Mouse (Mus musculus) left cerebral cortex, adult 2 months (tissue): ENCODE data around the gene Grm7. TPM values are rescaled to one million over a fixed set of nuclear protein-coding genes. Genes with fewer than 3 reads are reported as not detected.
A peak's percentile ranks its signal among the peaks of the same experiment; 100 is the strongest.

Experiments used
- DNase-seq, 2 experiments: peaks; one replicate each; pipeline ENCODE4 v3.0.0; 2021 to 2022; ENCODE audit warnings: low spot score in 2 of 2, mixed read lengths in 1 of 2; ENCODE audit errors: extremely low spot score in 1 of 2
- H3K27ac ChIP-seq: fragments of 200-600 bp; 2 replicates; pipeline ENCODE4 v1.8.1; 2022
- H3K4me3 ChIP-seq: fragments of 200-600 bp; 2 replicates; pipeline ENCODE4 v1.8.1; 2022
- CTCF ChIP-seq: fragments of 200-600 bp; IDR thresholded peaks from 2 replicates; pipeline ENCODE4 v1.8.1; 2022; ENCODE audit warnings: antibody characterized with exemption, mild to moderate bottlenecking, moderate library complexity
- intact Hi-C: fragments of 180-260 bp; cut with DNase I; formaldehyde crosslinking; loops from one replicate; pipeline ENCODE4 v1.15.1; 2025
- total RNA-seq, 2 experiments: library from RNA; stranded (reverse); gene quantifications; 2 replicates each; pipeline ENCODE4 v1.2.3; 2021

Grm7 gene
- total RNA-seq, 2 experiments from 2014 or later, result 83.2 to 84.2 TPM

GRCm38 (mm10) chr6:111510768-111511459, 865.5 kb downstream of the Grm7 start:
- DNase-seq, result no peak
- TF ChIP-seq CTCF, result no peak
- intact Hi-C loops, result no loop called here
- Histone ChIP-seq H3K4me3 (no peak overlapping the region), H3K27ac (no peak overlapping the region)

- DNase-seq, result no peak
These were observed 867.0 kb downstream of the Grm7 start for GRCm38 (mm10) chr6:111512359-111512758.

GRCm38 (mm10) chr6:111521229-111521628, 875.8 kb downstream of the Grm7 start:
- H3K4me3 ChIP-seq, result no peak overlapping the region
- intact Hi-C loops, result no loop called here
- no peak for DNase-seq
- H3K27ac ChIP-seq, result no peak overlapping the region
- no peak for TF ChIP-seq CTCF

More at GRCm38 (mm10) chr6:111512359-111512758, 867.0 kb downstream of the Grm7 start:
- no peak overlapping the region for H3K4me3 ChIP-seq
- H3K27ac ChIP-seq, result no peak overlapping the region
- intact Hi-C loops, result no loop called here
- TF ChIP-seq CTCF, result no peak

GRCm38 (mm10) chr6:111522122-111522521, 876.7 kb downstream of the Grm7 start:
- intact Hi-C loops, result no loop called here
- no peak overlapping the region for H3K27ac ChIP-seq
- no peak for DNase-seq
- no peak for TF ChIP-seq CTCF
- H3K4me3 ChIP-seq, result no peak overlapping the region

- no peak overlapping the region for H3K4me3 ChIP-seq
- no peak for DNase-seq
- no peak overlapping the region for H3K27ac ChIP-seq
- no peak for TF ChIP-seq CTCF
- intact Hi-C loops, result no loop called here
These were observed 884.6 kb downstream of the Grm7 start for GRCm38 (mm10) chr6:111529985-111530384.

- H3K27ac ChIP-seq, result no peak overlapping the region
- no peak for DNase-seq
- no peak overlapping the region for H3K4me3 ChIP-seq
- TF ChIP-seq CTCF, result no peak
- intact Hi-C loops, result no loop called here
These were observed 913.2 kb downstream of the Grm7 start for GRCm38 (mm10) chr6:111558588-111558987.

- intact Hi-C loops, result no loop called here
- peak; percentile 25 for TF ChIP-seq CTCF
- Histone ChIP-seq H3K4me3 (no peak overlapping the region), H3K27ac (no peak overlapping the region)
- DNase-seq, result no peak
These were observed 914.1 kb downstream of the Grm7 start for GRCm38 (mm10) chr6:111559459-111559858.

- no peak for TF ChIP-seq CTCF
- Histone ChIP-seq H3K27ac (no peak overlapping the region), H3K4me3 (no peak overlapping the region)
- DNase-seq, result no peak
- intact Hi-C loops, result no loop called here
These were observed 916.0 kb downstream of the Grm7 start for GRCm38 (mm10) chr6:111561347-111561746.

GRCm38 (mm10) chr6:111571471-111572088, 926.2 kb downstream of the Grm7 start:
- intact Hi-C loops, result no loop called here
- no peak for DNase-seq
- no peak overlapping the region for H3K4me3 ChIP-seq
- H3K27ac ChIP-seq, result no peak overlapping the region
- no peak for TF ChIP-seq CTCF

GRCm38 (mm10) chr6:111584851-111585250, 939.5 kb downstream of the Grm7 start:
- Histone ChIP-seq H3K27ac (no peak overlapping the region), H3K4me3 (no peak overlapping the region)
- TF ChIP-seq CTCF, result no peak
- intact Hi-C loops, result no loop called here
- no peak for DNase-seq

- peak in 1 of 2 experiments; percentile 22 for DNase-seq
These were observed 942.2 kb downstream of the Grm7 start for GRCm38 (mm10) chr6:111587572-111587971.

GRCm38 (mm10) chr6:111601892-111602654, 956.7 kb downstream of the Grm7 start:
- no peak overlapping the region for H3K4me3 ChIP-seq
- intact Hi-C loops, result no loop called here
- DNase-seq, result no peak
- H3K27ac ChIP-seq, result no peak overlapping the region
- TF ChIP-seq CTCF, result no peak

More at GRCm38 (mm10) chr6:111587572-111587971, 942.2 kb downstream of the Grm7 start:
- intact Hi-C loops, result no loop called here
- Histone ChIP-seq H3K4me3 (no peak overlapping the region), H3K27ac (no peak overlapping the region)
- TF ChIP-seq CTCF, result no peak
